In the genomic region with DNA sequence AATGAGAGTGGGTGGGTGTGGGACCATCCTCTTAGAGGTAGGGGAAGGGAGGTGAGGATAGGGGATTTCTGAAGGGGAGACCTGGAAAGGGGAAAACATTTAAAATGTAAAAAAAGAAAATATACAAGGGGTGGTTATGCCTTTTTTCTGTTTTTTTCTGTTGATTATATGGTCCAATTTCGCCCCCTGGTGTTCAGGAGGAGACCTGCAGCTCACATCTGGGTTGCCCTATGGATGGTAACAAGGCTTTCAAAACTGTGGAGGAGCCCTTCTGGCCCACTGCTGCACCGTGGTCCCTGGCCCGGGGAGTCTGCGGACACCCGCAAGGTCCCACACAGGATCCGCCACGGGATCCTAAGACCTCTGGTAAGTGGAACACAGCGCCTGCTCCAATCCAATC, we compare ENCODE assay signal across 10 mouse cellular contexts. TPM values are rescaled to one million over a fixed set of nuclear protein-coding genes. Genes with fewer than 3 reads are reported as not detected.
DNase-seq lines count a peak whose midpoint lies in the region; ATAC-seq and TF ChIP-seq lines count a peak whose summit lies in the region.
"Not testable (repeated sequence)": the region's sequence is repeated elsewhere in the genome, so short reads cannot be mapped to it uniquely, and the experiment has no call there.
"Had no signal": no experiment of that assay in that cellular context is flagged by ENCODE, and none has a peak within 500 bp of the region (broad histone marks: within the 10 kb centered on the region; RNA-seq: fewer than 3 reads in every experiment).

No protein-coding gene starts in this region.

- H3K4me3 ChIP-seq in hindbrain, embryonic 11.5 days (ENCODE audit: low read depth, low read length); lung, postnatal 0 days (ENCODE audit: low read depth, low read length): not testable (repeated sequence)

- not testable (repeated sequence) for ATAC-seq in hindbrain, embryonic 11.5 days (ENCODE audit: low FRiP score); lung, postnatal 0 days

- peak; percentile 49 for DNase-seq in A20 (ENCODE audit: low read depth, low spot score)
- peak; percentile 10 for DNase-seq in adrenal gland, postnatal 14 days
- DNase-seq in embryo, embryonic 10 days (ENCODE audit: low spot score), result peak; percentile 7
- DNase-seq in hindbrain, embryonic 11.5 days (ENCODE audit: low spot score), result peak; percentile 5
- DNase-seq in kidney, postnatal 4 days, result peak; percentile 36 to 41
- peak; percentile 22 for DNase-seq in lung, postnatal 0 days (ENCODE audit: low spot score)
- DNase-seq in ovary, postnatal 14 days (ENCODE audit: low spot score), result peak; percentile 7
- peak; percentile 45 for DNase-seq in thymus, postnatal 4 days

- H3K9ac ChIP-seq in hindbrain, embryonic 11.5 days (ENCODE audit: low read depth, low read length); lung, postnatal 0 days (replicated peaks; ENCODE audit: low read depth): not testable (repeated sequence)

- not testable (repeated sequence) for H3K36me3 ChIP-seq in hindbrain, embryonic 11.5 days (ENCODE audit: control insufficient read depth, insufficient read depth, low read length); lung, postnatal 0 days (ENCODE audit: insufficient read depth, low read length)

- not testable (repeated sequence) for H3K4me2 ChIP-seq in hindbrain, embryonic 11.5 days (replicated peaks; ENCODE audit: low read depth, low read length); lung, postnatal 0 days (replicated peaks; ENCODE audit: low read depth, low read length)

- TF ChIP-seq CTCF in lung, postnatal 0 days (IDR thresholded peaks at IDR 0.05), result peak; percentile 63

- not testable (repeated sequence) for H3K9me3 ChIP-seq in hindbrain, embryonic 11.5 days (ENCODE audit: control insufficient read depth, low read length); lung, postnatal 0 days (ENCODE audit: low read length)

- not testable (repeated sequence) for H3K27ac ChIP-seq in hindbrain, embryonic 11.5 days (ENCODE audit: low read depth, low read length); lung, postnatal 0 days (ENCODE audit: low read length)

- TF ChIP-seq EP300 in lung, postnatal 0 days (IDR thresholded peaks at IDR 0.05), result not testable (repeated sequence)

- H3K27me3 ChIP-seq in hindbrain, embryonic 11.5 days (ENCODE audit: control insufficient read depth, insufficient read depth, low read length); lung, postnatal 0 days (replicated peaks; ENCODE audit: insufficient read depth, low read length): not testable (repeated sequence)

- H3K4me1 ChIP-seq in hindbrain, embryonic 11.5 days (replicated peaks; ENCODE audit: control insufficient read depth, insufficient read depth, low read length); lung, postnatal 0 days (ENCODE audit: insufficient read depth, low read depth, low read length): not testable (repeated sequence)

- 81% methylated on average over 8 of the region's 8 CpGs for WGBS in hindbrain, embryonic 11.5 days
- 69% methylated on average over 8 of the region's 8 CpGs for WGBS in lung, postnatal 0 days

RNA-seq across cellular contexts. Expression of a gene that starts 1.8 kb away (rescaled TPM):
- 1.8 and 5.6 TPM in 2 replicates for total RNA-seq in adrenal gland, postnatal 14 days (2021)
- polyA plus RNA-seq in hindbrain, embryonic 11.5 days (2014; fragmentation: Nextera tagmentation; extraction: Ambion mirVana), result not detected in 2 replicates
- polyA plus RNA-seq in lung, postnatal 0 days (2015; fragmentation: Nextera tagmentation; extraction: Ambion mirVana), result not detected in 2 replicates
- polyA plus RNA-seq: activated CD4-positive, CD25-positive, alpha-beta regulatory T cell, adult 4 months; heart, embryonic 16.5 days had no signal
